Mouse (Mus musculus): Measurements from ENCODE around the gene Slc22a2.
"Not testable (repeated sequence)": the region's sequence is repeated elsewhere in the genome, so short reads cannot be mapped to it uniquely, and the experiment has no call there.

The Slc22a2 gene

GRCm38 (mm10) chr17:12583991-12584390 lies at the start of gene Slc22a2:
TSS of gene Slc22a2 (plus strand) at chr17:12584132.
- no peak for DNase-seq (ENCODE audit: low read depth, low spot score)

GRCm38 (mm10) chr17:12534353-12535145 lies 49.4 kb upstream of the Slc22a2 start:
- DNase-seq (ENCODE audit: low read depth, low spot score): peak; percentile 59

GRCm38 (mm10) chr17:12562215-12562614 lies 21.7 kb upstream of the Slc22a2 start:
- no peak for DNase-seq (ENCODE audit: low read depth, low spot score)

GRCm38 (mm10) chr17:12564481-12565000 lies 19.4 kb upstream of the Slc22a2 start:
- not testable (repeated sequence) for DNase-seq (ENCODE audit: low read depth, low spot score)

- no peak for DNase-seq (ENCODE audit: low read depth, low spot score)
Measured at GRCm38 (mm10) chr17:12565443-12565842, 18.5 kb upstream of the Slc22a2 start.

GRCm38 (mm10) chr17:12571316-12571715 lies 12.6 kb upstream of the Slc22a2 start:
- DNase-seq (ENCODE audit: low read depth, low spot score): no peak

GRCm38 (mm10) chr17:12571924-12572463 lies 11.9 kb upstream of the Slc22a2 start:
- no peak for DNase-seq (ENCODE audit: low read depth, low spot score)

- DNase-seq (ENCODE audit: low read depth, low spot score): no peak
Measured at GRCm38 (mm10) chr17:12575391-12575790, 8.5 kb upstream of the Slc22a2 start.

- no peak for DNase-seq (ENCODE audit: low read depth, low spot score)
Measured at GRCm38 (mm10) chr17:12577096-12577495, 6.8 kb upstream of the Slc22a2 start.

- DNase-seq (ENCODE audit: low read depth, low spot score): no peak
Measured at GRCm38 (mm10) chr17:12585366-12585765, 1.4 kb downstream of the Slc22a2 start.

- DNase-seq (ENCODE audit: low read depth, low spot score): no peak
Measured at GRCm38 (mm10) chr17:12586966-12587365, 3.0 kb downstream of the Slc22a2 start.

GRCm38 (mm10) chr17:12588801-12589247 lies 4.9 kb downstream of the Slc22a2 start:
- peak; percentile 13 for DNase-seq (ENCODE audit: low read depth, low spot score)

GRCm38 (mm10) chr17:12590911-12591625 lies 7.1 kb downstream of the Slc22a2 start:
- DNase-seq (ENCODE audit: low read depth, low spot score): no peak

- no peak for DNase-seq (ENCODE audit: low read depth, low spot score)
Measured at GRCm38 (mm10) chr17:12595846-12596515, 12.0 kb downstream of the Slc22a2 start.

GRCm38 (mm10) chr17:12606634-12607033 lies 22.7 kb downstream of the Slc22a2 start:
- no peak for DNase-seq (ENCODE audit: low read depth, low spot score)

- no peak for DNase-seq (ENCODE audit: low read depth, low spot score)
Measured at GRCm38 (mm10) chr17:12607202-12607601, 23.3 kb downstream of the Slc22a2 start.

GRCm38 (mm10) chr17:12614511-12615385 lies 30.8 kb downstream of the Slc22a2 start:
- no peak for DNase-seq (ENCODE audit: low read depth, low spot score)

- no peak for DNase-seq (ENCODE audit: low read depth, low spot score)
Measured at GRCm38 (mm10) chr17:12615429-12615828, 31.5 kb downstream of the Slc22a2 start.

- DNase-seq (ENCODE audit: low read depth, low spot score): no peak
Measured at GRCm38 (mm10) chr17:12619641-12620040, 35.7 kb downstream of the Slc22a2 start.

- no peak for DNase-seq (ENCODE audit: low read depth, low spot score)
Measured at GRCm38 (mm10) chr17:12627983-12628382, 44.1 kb downstream of the Slc22a2 start.

Measured in embryo, embryonic 11.5 days (tissue).